Mouse (Mus musculus): Measurements from ENCODE around the gene Pik3cd. TPM values are rescaled to one million over a fixed set of nuclear protein-coding genes. Genes with fewer than 3 reads are reported as not detected.
"Not testable (repeated sequence)": the region's sequence is repeated elsewhere in the genome, so short reads cannot be mapped to it uniquely, and the experiment has no call there.

Gene Pik3cd
- total RNA-seq, 4 experiments from 2014 or later: 4.7 to 5.8 (median 5.1) TPM

- DNase-seq (ENCODE audit: low spot score): peak; percentile 72
Observed at GRCm38 (mm10) chr4:149650493-149651193, 51.7 kb downstream of the Pik3cd start.

GRCm38 (mm10) chr4:149648031-149648805, 54.2 kb downstream of the Pik3cd start:
- DNase-seq (ENCODE audit: low spot score): no peak

- no peak for DNase-seq (ENCODE audit: low spot score)
Observed at GRCm38 (mm10) chr4:149645761-149646160, 56.6 kb downstream of the Pik3cd start.

- no peak for DNase-seq (ENCODE audit: low spot score)
Observed at GRCm38 (mm10) chr4:149641956-149642355, 60.4 kb downstream of the Pik3cd start.

GRCm38 (mm10) chr4:149641400-149641799, 61.0 kb downstream of the Pik3cd start:
- DNase-seq (ENCODE audit: low spot score): no peak

- no peak for DNase-seq (ENCODE audit: low spot score)
Observed at GRCm38 (mm10) chr4:149640831-149641230, 61.5 kb downstream of the Pik3cd start.

- peak; percentile 30 for DNase-seq (ENCODE audit: low spot score)
Observed at GRCm38 (mm10) chr4:149637942-149638341, 64.4 kb downstream of the Pik3cd start.

- DNase-seq (ENCODE audit: low spot score): no peak
Observed at GRCm38 (mm10) chr4:149635915-149636415, 66.4 kb downstream of the Pik3cd start.

- DNase-seq (ENCODE audit: low spot score): no peak
Observed at GRCm38 (mm10) chr4:149634966-149635365, 67.4 kb downstream of the Pik3cd start.

- no peak for DNase-seq (ENCODE audit: low spot score)
Observed at GRCm38 (mm10) chr4:149634157-149634556, 68.2 kb downstream of the Pik3cd start.

- no peak for DNase-seq (ENCODE audit: low spot score)
Observed at GRCm38 (mm10) chr4:149632670-149633307, 69.6 kb downstream of the Pik3cd start.

GRCm38 (mm10) chr4:149628810-149629209, 73.6 kb downstream of the Pik3cd start:
- DNase-seq (ENCODE audit: low spot score): no peak

- DNase-seq (ENCODE audit: low spot score): no peak
Observed at GRCm38 (mm10) chr4:149628372-149628771, 74.0 kb downstream of the Pik3cd start.

GRCm38 (mm10) chr4:149626809-149627208, 75.6 kb downstream of the Pik3cd start:
- no peak for DNase-seq (ENCODE audit: low spot score)

- no peak for DNase-seq (ENCODE audit: low spot score)
Observed at GRCm38 (mm10) chr4:149623711-149624110, 78.7 kb downstream of the Pik3cd start.

- DNase-seq (ENCODE audit: low spot score): no peak
Observed at GRCm38 (mm10) chr4:149621286-149621685, 81.1 kb downstream of the Pik3cd start.

- no peak for DNase-seq (ENCODE audit: low spot score)
Observed at GRCm38 (mm10) chr4:149619988-149620387, 82.4 kb downstream of the Pik3cd start.

GRCm38 (mm10) chr4:149616999-149617398, 85.4 kb downstream of the Pik3cd start:
- DNase-seq (ENCODE audit: low spot score): not testable (repeated sequence)

- DNase-seq (ENCODE audit: low spot score): no peak
Observed at GRCm38 (mm10) chr4:149614869-149615268, 87.5 kb downstream of the Pik3cd start.

- not testable (repeated sequence) for DNase-seq (ENCODE audit: low spot score)
Observed at GRCm38 (mm10) chr4:149613497-149613896, 88.9 kb downstream of the Pik3cd start.

GRCm38 (mm10) chr4:149611376-149612044, 90.9 kb downstream of the Pik3cd start:
- no peak for DNase-seq (ENCODE audit: low spot score)
